Mouse (Mus musculus) hindbrain, embryonic 16.5 days (tissue): Measurements from ENCODE around the gene Tm9sf1. TPM values are rescaled to one million over a fixed set of nuclear protein-coding genes. Genes with fewer than 3 reads are reported as not detected.

ENCODE experiments used
- ATAC-seq: fragments of 200-750 bp; cut with Nextera tagmentation; 2 replicates; pipeline ENCODE4 v1.8.0; 2017; ENCODE audit warnings: moderate TSS enrichment, moderate library complexity
- H3K27ac ChIP-seq: fragments of 300-500 bp; sonication (generic); 2 replicates; pipeline ENCODE4 v1.5.1; 2014; ENCODE audit warnings: low read depth, mild to moderate bottlenecking, control low read depth, low read length, moderate library complexity
- H3K27me3 ChIP-seq: fragments of 300-500 bp; sonication (generic); replicated peaks from 2 replicates; pipeline ENCODE4 v1.6.1; 2014; ENCODE audit warnings: low read length; ENCODE audit not compliant: control insufficient read depth, insufficient read depth
- H3K36me3 ChIP-seq: fragments of 300-500 bp; sonication (generic); 2 replicates; pipeline ENCODE4 v1.6.1; 2014; ENCODE audit warnings: mild to moderate bottlenecking, low read length, moderate library complexity, mixed read lengths; ENCODE audit not compliant: control insufficient read depth, insufficient read depth
- H3K4me1 ChIP-seq: fragments of 300-500 bp; sonication (generic); 2 replicates; pipeline ENCODE4 v1.6.1; 2014; ENCODE audit warnings: low read depth, low read length; ENCODE audit not compliant: control insufficient read depth, insufficient read depth
- H3K4me2 ChIP-seq: fragments of 300-500 bp; sonication (generic); 2 replicates; pipeline ENCODE4 v1.6.1; 2014; ENCODE audit warnings: mild to moderate bottlenecking, low read length, control low read depth, moderate library complexity
- H3K4me3 ChIP-seq: fragments of 300-500 bp; sonication (generic); 2 replicates; pipeline ENCODE4 v1.5.1; 2014; ENCODE audit warnings: mild to moderate bottlenecking, low read length, control low read depth, moderate library complexity
- H3K9ac ChIP-seq: fragments of 300-500 bp; sonication (generic); 2 replicates; pipeline ENCODE4 v1.6.1; 2014; ENCODE audit warnings: low read depth, mild to moderate bottlenecking, control low read depth, low read length, moderate library complexity
- H3K9me3 ChIP-seq: fragments of 300-500 bp; sonication (generic); 2 replicates; pipeline ENCODE4 v1.6.1; 2014; ENCODE audit warnings: mild to moderate bottlenecking, low read length, moderate library complexity; ENCODE audit not compliant: control insufficient read depth
- WGBS: fragments of 180-500 bp; shearing (Covaris S2); extraction: QIAGEN DNeasy Blood & Tissue Kit; methylation state at CpG from one replicate; pipeline ENCODE4 v1.1.7; 2014; 5-methylcytosine and 5-hydroxymethylcytosine counted together
- polyA plus RNA-seq: library from polyadenylated mRNA; unstranded; fragments of >200 nt; fragmentation: Nextera tagmentation; extraction: Ambion mirVana; gene quantifications from 2 replicates; pipeline ENCODE4 v1.2.1, GENCODE M21; 2015

The Tm9sf1 gene
- polyA plus RNA-seq, 1 experiment from 2014 or later, result 72.1 TPM

DNA sequence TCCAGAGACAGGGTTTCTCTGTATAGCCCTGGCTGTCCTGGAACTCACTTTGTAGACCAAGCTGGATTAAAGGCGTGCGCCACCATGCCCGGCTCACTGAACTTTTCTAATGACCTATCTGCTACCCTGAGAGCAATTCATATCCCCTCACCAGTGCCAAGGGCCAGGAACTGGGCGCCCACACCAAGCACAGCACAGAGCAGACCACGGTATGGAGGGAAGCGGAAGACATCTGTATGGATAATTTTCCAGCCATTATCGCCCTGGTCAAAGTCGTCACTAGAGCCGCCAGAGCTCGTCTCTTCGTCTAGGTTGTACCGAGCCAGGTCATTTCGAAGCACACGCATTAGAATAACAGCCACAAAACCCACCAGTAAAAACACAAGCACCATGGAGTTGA, 2.8 kb downstream of the Tm9sf1 start:
- ATAC-seq, result no peak
- Histone ChIP-seq H3K9ac (no peak overlapping the region), H3K4me1 (peaks cover 23% of the 10 kb centered on the region), H3K9me3 (no peaks in the 10 kb centered on the region), H3K4me3 (no peak overlapping the region), H3K36me3 (peaks cover 17% of the 10 kb centered on the region), H3K27me3 (no peaks in the 10 kb centered on the region), H3K4me2 (no peak overlapping the region), H3K27ac (no peak overlapping the region)
- WGBS, result 97% methylated on average over 14 of the region's 14 CpGs

DNA sequence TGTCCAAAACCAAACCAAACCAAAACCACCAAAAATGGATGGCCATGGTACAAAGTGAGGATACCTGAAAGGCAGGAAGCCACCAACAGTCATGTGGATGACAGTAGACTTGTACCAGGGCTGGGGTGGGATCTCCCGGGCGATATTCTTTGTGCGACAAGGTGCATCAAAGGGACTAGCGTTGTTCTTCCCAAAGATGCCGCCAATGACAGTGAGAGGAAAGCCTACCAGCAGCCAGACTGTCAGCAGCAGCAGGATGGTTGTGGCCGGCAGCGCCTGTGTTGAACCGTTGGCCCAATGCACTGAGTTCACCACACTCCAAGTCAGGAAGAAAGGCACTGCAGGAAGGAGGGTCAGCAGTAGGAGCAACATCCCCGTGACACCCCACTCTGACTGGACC, 5.8 kb downstream of the Tm9sf1 start, which contains the start of gene Gm49378:
Gene Gm49378 (minus strand): TSS at position 101 of the 400 bp plus-strand sequence.
- H3K4me1 ChIP-seq, result peaks cover 18% of the 10 kb centered on the region
- no peak within 1 kb of the TSS for H3K4me3 ChIP-seq
- no peaks in the 10 kb centered on the region for H3K27me3 ChIP-seq
- WGBS, result 96% methylated on average over 9 of the region's 9 CpGs
- no peaks in the 10 kb centered on the region for H3K9me3 ChIP-seq
- H3K27ac ChIP-seq, result no peak within 1 kb of the TSS
- peaks cover 27% of the 10 kb centered on the region for H3K36me3 ChIP-seq
- H3K4me2 ChIP-seq, result no peak within 1 kb of the TSS
- no peak within 1 kb of the TSS for H3K9ac ChIP-seq
- ATAC-seq, result no peak

DNA sequence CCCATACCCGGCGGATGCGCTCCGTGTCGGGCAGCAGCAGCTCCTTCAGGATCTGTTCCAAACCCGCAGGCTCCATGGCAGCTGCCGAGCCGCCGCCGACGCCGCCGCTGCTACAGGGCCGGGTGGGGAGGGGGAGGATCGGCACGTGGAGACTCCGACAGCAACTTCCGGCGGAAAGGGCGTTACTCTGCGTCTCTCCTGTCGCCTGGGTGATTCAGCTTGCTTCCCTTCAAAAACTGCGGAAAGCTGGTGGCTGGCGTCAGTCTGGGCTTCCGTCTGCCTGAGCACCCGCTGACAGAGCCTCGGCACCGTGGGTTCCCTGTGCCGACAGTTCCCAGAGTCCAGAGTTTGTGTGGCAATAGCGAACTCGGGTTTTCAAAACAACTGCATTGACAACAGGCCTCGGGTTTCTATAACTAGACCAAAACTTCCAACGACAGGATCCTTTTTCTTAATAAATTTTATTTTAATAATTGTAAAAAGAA, 8.0 kb downstream of the Tm9sf1 start, which contains the start of gene Ipo4:
Gene Ipo4 (minus strand): TSS at position 435 of the 485 bp plus-strand sequence.
- H3K27ac ChIP-seq, result peak within 1 kb of the TSS; percentile 74
- H3K27me3 ChIP-seq, result no peaks in the 10 kb centered on the region
- H3K9ac ChIP-seq, result peak within 1 kb of the TSS; percentile 75
- H3K4me1 ChIP-seq, result peaks cover 11% of the 10 kb centered on the region
- H3K36me3 ChIP-seq, result peaks cover 43% of the 10 kb centered on the region
- ATAC-seq, result peak; percentile 91
- peak within 1 kb of the TSS; percentile 77 for H3K4me2 ChIP-seq
- H3K9me3 ChIP-seq, result no peaks in the 10 kb centered on the region
- peak within 1 kb of the TSS; percentile 61 for H3K4me3 ChIP-seq
- 1% methylated on average over 29 of the region's 33 CpGs for WGBS

DNA sequence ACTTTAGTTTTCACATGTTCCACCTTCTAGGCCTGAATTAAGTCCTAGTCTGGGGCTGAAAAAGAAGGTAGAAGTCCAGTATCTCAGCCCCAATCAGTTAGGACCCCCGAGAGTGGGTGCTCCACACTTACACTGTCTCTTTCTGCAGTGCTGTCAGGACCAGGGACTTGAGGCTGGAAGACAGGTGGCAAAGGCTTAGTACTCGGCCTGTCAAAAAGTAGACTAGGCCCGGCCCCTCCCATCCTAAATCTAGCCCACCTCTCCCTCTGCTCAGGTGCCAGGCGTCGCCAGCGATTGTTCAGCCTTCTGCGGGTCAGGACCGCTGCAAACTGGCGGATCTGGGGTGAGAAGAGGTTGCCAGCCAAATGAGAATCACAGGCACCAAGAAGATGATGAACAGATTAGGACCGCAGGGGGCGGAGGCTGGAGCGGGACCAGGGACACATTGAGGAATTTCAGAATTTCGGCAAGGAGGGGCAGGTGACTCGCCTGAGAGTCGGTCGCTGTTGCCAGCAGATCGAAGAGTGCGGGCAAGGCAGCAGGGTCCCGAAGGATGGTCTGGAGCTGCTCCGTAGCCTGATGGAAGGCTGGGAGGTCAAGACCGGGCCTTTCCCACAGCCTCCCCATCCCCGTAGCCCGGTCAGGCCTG, 8.6 kb downstream of the Tm9sf1 start:
- H3K9me3 ChIP-seq, result no peaks in the 10 kb centered on the region
- peak overlapping the region; percentile 74 for H3K27ac ChIP-seq
- WGBS, result 2% methylated on average over 23 of the region's 23 CpGs
- peaks cover 46% of the 10 kb centered on the region for H3K36me3 ChIP-seq
- peaks cover 11% of the 10 kb centered on the region for H3K4me1 ChIP-seq
- H3K4me3 ChIP-seq, result peak overlapping the region; percentile 61
- ATAC-seq, result peak; percentile 77
- H3K4me2 ChIP-seq, result peak overlapping the region; percentile 77
- no peaks in the 10 kb centered on the region for H3K27me3 ChIP-seq
- H3K9ac ChIP-seq, result peak overlapping the region; percentile 75

DNA sequence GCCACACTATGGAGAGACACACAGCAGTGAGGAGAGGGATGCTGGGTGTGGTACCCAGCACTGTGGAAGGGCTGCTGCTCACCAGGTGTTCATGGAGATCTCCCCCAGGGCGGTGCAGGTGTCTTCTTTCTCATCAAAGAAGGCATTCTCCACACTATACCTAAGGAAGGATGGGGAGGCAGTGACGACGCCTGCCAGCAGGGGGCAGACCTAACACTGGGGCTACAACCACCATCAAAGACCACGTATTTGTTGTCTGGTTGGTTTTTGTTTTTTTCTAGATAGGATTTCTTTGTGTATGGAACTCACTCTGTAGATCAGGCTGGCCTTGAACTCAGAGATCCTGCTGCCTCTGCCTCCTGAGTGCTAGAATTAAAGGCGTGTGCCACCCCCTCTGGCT, 14.3 kb downstream of the Tm9sf1 start:
- Histone ChIP-seq H3K27ac (no peak overlapping the region), H3K4me3 (no peak overlapping the region), H3K27me3 (no peaks in the 10 kb centered on the region), H3K9ac (no peak overlapping the region), H3K4me1 (no peaks in the 10 kb centered on the region; the same call in 1 of the 2 replicates), H3K9me3 (no peaks in the 10 kb centered on the region), H3K36me3 (peaks cover 79% of the 10 kb centered on the region), H3K4me2 (no peak overlapping the region)
- no peak for ATAC-seq
- 55% methylated on average over 5 of the region's 5 CpGs for WGBS

DNA sequence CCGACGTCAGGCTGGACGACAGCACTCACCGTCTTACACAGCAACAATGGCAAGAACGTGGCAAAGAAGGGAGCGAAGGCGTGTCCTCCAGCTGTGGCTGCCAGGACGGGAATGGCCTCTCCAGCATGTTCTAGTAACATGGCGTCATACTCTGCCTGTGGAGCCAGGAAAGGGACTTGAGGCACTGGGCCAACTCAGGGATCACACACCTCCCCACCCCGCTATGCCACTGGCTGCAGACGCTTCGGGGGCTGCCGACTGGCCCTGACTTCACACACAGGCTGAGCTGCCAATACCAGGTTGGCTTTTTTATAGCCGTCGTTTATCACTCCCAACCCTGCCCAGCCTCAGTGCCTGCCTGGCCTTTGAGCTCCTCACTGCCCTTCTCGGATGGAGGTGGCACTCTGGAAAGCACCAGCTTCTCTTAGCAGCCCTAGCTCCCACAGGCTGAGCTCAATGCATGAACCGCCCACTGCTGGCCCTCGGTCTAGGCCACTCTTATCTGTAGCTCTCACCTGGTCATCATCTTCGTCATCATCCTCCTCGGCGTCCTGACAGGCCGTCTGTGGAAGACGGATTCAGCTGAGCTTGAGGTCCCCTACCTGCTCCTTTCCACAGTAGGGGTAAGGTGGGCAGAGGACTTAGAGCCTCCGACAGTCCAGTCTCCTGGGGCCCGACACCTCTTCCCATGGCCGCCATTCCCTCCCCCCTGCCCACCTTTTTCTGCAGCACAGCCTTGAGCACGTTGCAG, 15.4 kb downstream of the Tm9sf1 start:
- ATAC-seq, result no peak
- no peak overlapping the region for H3K4me3 ChIP-seq
- no peak overlapping the region for H3K4me2 ChIP-seq
- H3K9ac ChIP-seq, result no peak overlapping the region
- no peaks in the 10 kb centered on the region for H3K27me3 ChIP-seq
- H3K27ac ChIP-seq, result no peak overlapping the region
- peaks cover 75% of the 10 kb centered on the region for H3K36me3 ChIP-seq
- no peaks in the 10 kb centered on the region for H3K9me3 ChIP-seq
- WGBS, result 88% methylated on average over 27 of the region's 27 CpGs
- no peaks in the 10 kb centered on the region for H3K4me1 ChIP-seq

DNA sequence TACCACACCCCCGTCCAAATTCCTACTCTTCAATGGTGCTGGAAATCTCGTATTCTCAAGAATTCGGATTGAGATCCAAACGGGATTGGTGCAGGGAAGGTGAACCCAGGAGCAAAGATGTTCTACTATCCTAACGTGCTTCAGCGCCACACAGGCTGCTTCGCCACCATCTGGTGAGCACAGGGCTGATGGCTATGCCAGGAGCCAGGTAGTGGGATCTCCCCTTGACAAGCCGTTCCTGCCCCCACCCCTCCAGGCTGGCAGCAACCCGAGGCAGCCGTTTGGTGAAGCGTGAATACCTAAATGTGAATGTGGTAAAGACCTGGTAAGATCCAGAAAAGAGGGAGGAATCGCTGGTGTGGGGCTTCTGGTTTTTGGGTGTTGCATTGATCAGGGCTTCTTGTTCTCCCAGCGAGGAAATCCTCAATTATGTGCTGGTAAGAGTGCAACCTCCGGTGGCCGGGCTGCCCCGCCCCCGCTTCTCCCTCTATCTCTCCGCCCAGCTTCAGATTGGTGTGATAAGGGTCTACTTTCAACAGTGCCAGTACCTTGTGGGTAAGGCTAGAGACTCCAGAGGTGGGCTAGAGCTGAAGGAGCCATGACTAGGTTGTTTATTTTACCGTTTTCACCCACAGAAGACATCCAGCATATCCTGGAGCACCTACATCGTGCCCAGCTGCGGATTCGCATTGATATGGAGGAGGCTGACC, 25.0 kb downstream of the Tm9sf1 start:
- Histone ChIP-seq H3K9ac (peak overlapping the region; percentile 25; the same call in 1 of the 2 replicates), H3K27ac (no peak overlapping the region), H3K27me3 (no peaks in the 10 kb centered on the region), H3K4me1 (no peaks in the 10 kb centered on the region), H3K4me3 (peak overlapping the region; percentile 33), H3K36me3 (no peaks in the 10 kb centered on the region), H3K4me2 (peak overlapping the region; percentile 44), H3K9me3 (no peaks in the 10 kb centered on the region)
- 52% methylated on average over 22 of the region's 22 CpGs for WGBS
- peak; percentile 55; the same call in 1 of the 2 replicates for ATAC-seq

DNA sequence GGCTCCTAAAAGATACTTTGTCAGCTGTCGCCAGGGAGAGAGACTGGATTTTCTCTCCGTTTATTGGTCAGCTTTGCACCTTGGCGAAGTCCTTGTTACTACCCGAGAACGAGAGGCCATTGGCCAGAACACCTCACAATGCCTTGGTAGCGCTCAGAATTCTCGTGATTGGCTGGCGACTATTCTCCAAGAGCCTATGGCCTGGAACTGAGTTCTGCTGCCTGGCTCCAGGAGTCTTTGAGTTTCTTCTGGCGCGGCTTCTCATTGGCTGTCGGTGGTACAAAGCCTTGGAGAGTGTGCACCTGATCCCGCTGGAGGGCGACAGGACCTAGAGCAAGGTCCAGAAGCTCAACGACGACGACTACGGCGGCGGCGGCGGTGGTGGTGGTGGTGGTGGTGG, 25.8 kb downstream of the Tm9sf1 start, which contains the start of gene Rec8:
Gene Rec8 (plus strand): TSS at position 216 of the 400 bp plus-strand sequence.
- no peak within 1 kb of the TSS for H3K27ac ChIP-seq
- H3K27me3 ChIP-seq, result no peaks in the 10 kb centered on the region
- WGBS, result 19% methylated on average over 21 of the region's 21 CpGs
- peak within 1 kb of the TSS; percentile 33 for H3K4me3 ChIP-seq
- H3K4me2 ChIP-seq, result peak within 1 kb of the TSS; percentile 44
- ATAC-seq, result peak; percentile 89
- H3K36me3 ChIP-seq, result no peaks in the 10 kb centered on the region
- no peaks in the 10 kb centered on the region for H3K4me1 ChIP-seq
- no peaks in the 10 kb centered on the region for H3K9me3 ChIP-seq
- H3K9ac ChIP-seq, result peak within 1 kb of the TSS; percentile 25; the same call in 1 of the 2 replicates
